Mouse (Mus musculus) cerebellum, postnatal 10 days (tissue): ENCODE measurements around the gene Slc38a5.

ENCODE experiments used
- DNase-seq, 2 experiments: peaks; one replicate each; pipeline ENCODE4 v3.0.0; 2021; ENCODE audit warnings: mixed read lengths in 2 of 2

The Slc38a5 gene

DNA sequence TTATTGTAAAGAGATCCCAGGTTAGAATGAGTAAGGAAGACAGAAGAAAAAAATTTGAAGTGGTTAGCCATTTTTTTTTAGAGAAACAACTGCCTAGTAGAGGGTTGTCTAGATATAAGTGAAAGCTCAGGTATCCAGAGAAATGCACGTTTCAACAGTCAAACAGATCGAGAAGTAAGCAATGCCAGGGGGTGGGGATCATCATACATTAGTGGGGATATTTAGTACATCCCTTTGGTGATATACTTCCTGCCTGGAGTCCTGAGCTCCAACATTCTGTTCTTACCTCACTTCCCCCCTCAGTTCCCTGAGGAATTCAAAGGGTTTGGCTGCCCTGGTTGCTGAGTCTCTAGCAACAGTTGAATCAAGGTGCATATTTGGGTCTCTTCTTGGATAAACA, 56.2 kb downstream of the Slc38a5 start, which contains the start of gene Ssxb10:
Gene Ssxb10 (plus strand): TSS at position 301 of the 400 bp plus-strand sequence.
- no peak for DNase-seq
